Mouse (Mus musculus): ENCODE measurements at regions not wholly inside any gene's neighbourhood (a gene's known extent, or its start where the extent isn't known, plus 50 kb on each side); places are given as distances from the start of the nearest gene placed in this dataset.

- no peak overlapping the region for H3K4me2 ChIP-seq (replicated peaks; ENCODE audit: low read depth, low read length)
- H3K9me3 ChIP-seq (ENCODE audit: control insufficient read depth, low read depth, low read length) = no peaks in the 10 kb centered on the region
- WGBS = 64% methylated on average over 2 of the region's 2 CpGs
- no peak overlapping the region for H3K9ac ChIP-seq (replicated peaks; ENCODE audit: low read depth, low read length)
- H3K36me3 ChIP-seq (ENCODE audit: control insufficient read depth, insufficient read depth, low read length) = no peaks in the 10 kb centered on the region
- no peaks in the 10 kb centered on the region for H3K27me3 ChIP-seq (ENCODE audit: control insufficient read depth, insufficient read depth, low read length)
- H3K4me1 ChIP-seq (ENCODE audit: control insufficient read depth, insufficient read depth, low read length) = no peaks in the 10 kb centered on the region
- no peak for ATAC-seq (ENCODE audit: insufficient number of reproducible peaks, insufficient read depth, low FRiP score, low read depth)
- H3K27ac ChIP-seq (ENCODE audit: low read length) = no peak overlapping the region
- no peak overlapping the region for H3K4me3 ChIP-seq (ENCODE audit: low read depth, low read length)
Observed at GRCm38 (mm10) chr4:69015396-69015795, 61.2 kb upstream of the Brinp1 start.
